Mouse (Mus musculus): ENCODE results near the gene Prrt1.
A peak's percentile ranks its signal among the peaks of the same experiment; 100 is the strongest.

Prrt1 gene

GRCm38 (mm10) chr17:34597566-34598095 is 31.7 kb upstream of the Prrt1 start, which contains the start of gene Ager:
Gene Ager, plus strand, starts transcription at chr17:34597862.
- no peak for DNase-seq (ENCODE audit: low read depth, low spot score)

- no peak for DNase-seq (ENCODE audit: low read depth, low spot score)
Measured at GRCm38 (mm10) chr17:34599891-34600290, 29.4 kb upstream of the Prrt1 start.

GRCm38 (mm10) chr17:34601796-34602195 is 27.5 kb upstream of the Prrt1 start:
- no peak for DNase-seq (ENCODE audit: low read depth, low spot score)

- DNase-seq (ENCODE audit: low read depth, low spot score) = peak; percentile 100
Measured at GRCm38 (mm10) chr17:34603375-34604060, 25.8 kb upstream of the Prrt1 start, which contains the start of gene Rnf5. Gene Rnf5, minus strand, starts transcription at chr17:34603690.

DNA sequence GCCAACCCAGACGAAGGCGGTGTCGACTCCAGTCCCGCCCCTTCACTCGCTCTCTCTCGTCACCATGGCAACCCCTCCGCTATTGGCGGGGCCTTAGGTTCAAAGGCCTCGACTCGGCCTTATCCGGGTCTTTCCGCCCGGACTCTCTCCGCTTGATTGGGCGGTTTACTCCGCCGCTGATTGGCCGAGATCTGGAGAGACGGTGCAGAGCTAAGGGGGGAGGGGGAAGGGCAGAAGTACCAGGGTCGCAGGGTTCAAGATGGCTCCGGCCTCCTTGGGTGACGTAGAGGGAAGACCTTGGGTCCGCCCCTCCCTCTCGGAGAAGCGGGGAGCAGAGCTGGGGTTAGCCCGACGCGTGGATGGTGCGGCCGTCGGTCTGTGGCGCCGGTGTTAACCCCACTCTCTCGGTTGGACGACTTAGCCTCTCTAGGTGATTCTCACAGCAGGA is 25.2 kb upstream of the Prrt1 start, which contains the start of gene Agpat1:
Agpat1 (plus strand) TSS at position 202 of the 448 bp plus-strand sequence.
- peak; percentile 99 for DNase-seq (ENCODE audit: low read depth, low spot score)

- DNase-seq (ENCODE audit: low read depth, low spot score) = no peak
Measured at GRCm38 (mm10) chr17:34604511-34605237, 24.7 kb upstream of the Prrt1 start.

DNA sequence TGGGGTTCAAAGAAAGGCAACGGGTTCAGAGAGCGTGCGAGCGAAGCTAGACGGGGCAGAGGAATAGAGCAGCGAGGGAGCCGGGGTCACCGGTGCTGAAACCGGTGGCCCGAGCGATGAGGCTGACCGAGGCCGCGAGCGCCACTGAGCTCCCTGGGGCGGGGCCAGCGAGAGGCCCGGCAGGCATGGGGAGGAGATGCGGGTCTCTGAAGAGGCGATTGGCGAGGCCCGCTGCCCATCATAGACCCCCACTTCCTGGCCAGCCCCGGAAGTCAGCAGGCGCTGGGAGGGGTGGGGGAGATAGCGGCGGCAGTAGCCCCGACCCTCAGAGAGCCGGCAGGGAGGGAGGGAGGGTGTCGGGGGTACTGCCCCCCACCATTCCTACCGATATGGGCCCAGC is 23.7 kb upstream of the Prrt1 start:
- DNase-seq (ENCODE audit: low read depth, low spot score) = peak; percentile 95

DNA sequence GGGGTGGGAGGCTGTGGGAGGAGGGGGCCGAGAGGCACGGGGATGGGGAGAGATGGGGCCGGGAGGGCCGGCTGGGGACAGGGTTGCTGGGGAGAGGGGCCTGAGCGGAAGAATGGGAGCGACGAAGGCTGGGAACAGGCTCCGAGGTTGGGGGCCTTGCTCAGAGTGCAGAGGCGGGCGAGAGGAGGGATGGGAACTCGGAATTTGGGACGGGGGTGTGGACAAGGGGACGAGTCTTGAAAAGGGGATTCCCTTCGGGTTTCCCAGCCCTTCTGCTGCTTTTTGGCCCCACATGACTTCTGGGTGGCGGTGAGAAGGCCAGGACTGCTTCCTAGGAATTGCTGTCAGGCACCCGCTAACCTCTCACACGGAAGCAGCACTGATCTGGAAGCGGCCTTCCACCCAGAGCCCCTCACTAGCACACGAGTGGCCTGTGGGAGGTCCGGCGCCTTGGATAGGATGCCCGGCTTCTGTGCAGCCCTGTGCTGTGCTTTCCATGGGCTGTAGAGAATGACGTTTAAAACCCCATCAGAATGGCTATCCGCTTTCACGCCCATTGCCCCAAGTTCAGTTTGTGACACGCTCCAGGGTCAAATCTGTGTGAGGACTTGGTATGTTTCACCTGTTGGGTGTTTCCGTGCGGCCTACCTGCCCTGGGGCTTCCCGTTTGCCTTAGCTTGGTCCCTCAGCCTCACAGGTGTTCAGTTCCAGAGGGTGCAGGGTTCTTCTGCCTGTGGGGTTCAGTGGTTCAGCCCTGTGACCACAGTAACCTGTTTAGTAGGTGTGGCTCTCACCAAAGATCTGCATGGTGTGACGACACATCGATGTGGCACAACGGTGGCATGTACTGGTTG is 22.9 kb upstream of the Prrt1 start:
- no peak for DNase-seq (ENCODE audit: low read depth, low spot score)

GRCm38 (mm10) chr17:34607997-34608396 is 21.3 kb upstream of the Prrt1 start:
- DNase-seq (ENCODE audit: low read depth, low spot score) = no peak

GRCm38 (mm10) chr17:34611050-34611449 is 18.3 kb upstream of the Prrt1 start:
- no peak for DNase-seq (ENCODE audit: low read depth, low spot score)

GRCm38 (mm10) chr17:34613054-34613645 is 16.2 kb upstream of the Prrt1 start:
- DNase-seq (ENCODE audit: low read depth, low spot score) = no peak

GRCm38 (mm10) chr17:34613830-34614229 is 15.5 kb upstream of the Prrt1 start:
- no peak for DNase-seq (ENCODE audit: low read depth, low spot score)

DNA sequence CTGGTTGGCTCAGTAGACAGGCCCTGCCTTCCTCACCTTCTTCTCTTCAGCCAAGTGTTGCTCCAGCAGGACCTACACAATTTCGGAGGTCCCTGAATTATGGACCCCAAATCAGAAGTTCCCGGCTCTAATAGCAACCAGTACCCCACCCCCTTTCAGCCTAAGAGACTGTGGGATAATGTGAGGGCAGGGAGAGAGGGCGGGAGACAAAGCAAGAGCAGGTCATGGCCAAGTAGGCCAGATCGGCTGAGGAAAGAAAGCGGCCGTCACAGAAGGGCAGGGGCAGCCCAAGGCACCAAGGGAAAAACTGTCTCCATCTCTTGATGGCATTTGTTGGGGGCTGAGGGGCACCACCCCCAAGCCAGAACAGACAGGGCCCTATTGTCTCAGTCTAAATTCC is 13.5 kb upstream of the Prrt1 start, which contains the start of gene Egfl8:
Egfl8 (minus strand) TSS at position 101 of the 400 bp plus-strand sequence.
- DNase-seq (ENCODE audit: low read depth, low spot score) = no peak

GRCm38 (mm10) chr17:34618999-34619398 is 10.3 kb upstream of the Prrt1 start:
- peak; percentile 75 for DNase-seq (ENCODE audit: low read depth, low spot score)

GRCm38 (mm10) chr17:34621006-34621405 is 8.3 kb upstream of the Prrt1 start:
- DNase-seq (ENCODE audit: low read depth, low spot score) = no peak

DNA sequence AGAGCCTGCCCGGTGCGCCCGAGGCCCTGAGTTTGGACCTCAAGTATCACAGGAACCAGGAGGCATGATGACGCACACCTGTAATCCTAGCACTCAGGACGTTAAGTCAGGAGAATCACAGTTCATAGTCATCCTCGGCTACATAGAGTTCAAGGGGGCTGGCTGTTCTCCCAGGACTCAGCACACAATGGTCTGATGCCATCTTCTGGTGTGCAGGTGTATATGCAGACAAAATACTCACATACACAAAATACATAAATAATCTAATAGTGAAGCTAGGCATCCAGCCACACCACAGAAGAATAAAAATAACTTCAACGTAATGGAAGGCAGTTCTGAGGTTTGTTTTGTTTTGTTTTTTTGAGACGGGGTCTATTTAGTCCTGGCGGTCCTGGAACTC is 6.2 kb upstream of the Prrt1 start:
- DNase-seq (ENCODE audit: low read depth, low spot score) = no peak

GRCm38 (mm10) chr17:34624981-34625380 is 4.4 kb upstream of the Prrt1 start:
- no peak for DNase-seq (ENCODE audit: low read depth, low spot score)

- no peak for DNase-seq (ENCODE audit: low read depth, low spot score)
Measured at GRCm38 (mm10) chr17:34626062-34626772, 3.1 kb upstream of the Prrt1 start.

GRCm38 (mm10) chr17:34626773-34627092 is 2.6 kb upstream of the Prrt1 start:
- DNase-seq (ENCODE audit: low read depth, low spot score) = peak; percentile 66

GRCm38 (mm10) chr17:34627093-34627942 is 2.0 kb upstream of the Prrt1 start:
- DNase-seq (ENCODE audit: low read depth, low spot score) = peak; percentile 94
